Mouse (Mus musculus): ENCODE measurements at regions not wholly inside any gene's neighbourhood (a gene's known extent, or its start where the extent isn't known, plus 50 kb on each side); places are given as distances from the start of the nearest gene placed in this dataset.

DNA sequence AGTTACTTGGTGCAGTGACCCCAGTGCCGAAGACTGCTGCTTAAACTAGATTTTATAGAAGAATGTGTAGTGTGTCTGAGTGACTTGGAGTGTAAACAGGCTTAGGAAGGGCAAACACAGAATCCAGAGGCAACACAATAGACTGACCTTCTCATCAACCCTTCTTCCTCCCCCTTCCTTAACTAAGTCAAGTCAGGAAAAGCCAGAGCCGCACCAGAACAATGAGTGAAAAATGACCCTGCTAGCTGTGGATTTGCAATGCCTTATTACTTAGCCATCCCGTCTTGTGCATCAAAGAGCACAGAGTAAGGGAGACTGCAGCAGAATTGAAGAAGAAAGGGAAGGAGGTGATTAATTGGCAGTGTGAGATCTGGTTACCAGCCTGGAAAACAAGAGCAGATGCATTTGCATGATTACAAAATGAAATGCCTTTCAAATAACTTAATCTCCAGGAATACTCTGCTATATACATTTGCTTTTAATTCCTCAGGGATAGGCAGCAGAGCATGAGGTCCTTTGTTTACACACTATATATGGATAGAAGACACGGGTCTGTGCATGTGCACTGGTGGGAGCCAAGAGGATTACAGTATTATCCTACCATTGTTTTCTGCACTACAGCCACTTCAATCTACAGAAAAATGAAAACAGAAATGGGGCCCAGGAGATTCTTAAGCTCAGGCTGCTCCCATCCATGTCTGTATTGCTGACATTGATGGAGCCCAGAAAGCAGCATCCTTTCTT is 124.5 kb upstream of the Prl start:
- TF ChIP-seq POLR2A (IDR thresholded peaks at IDR 0.05; ENCODE audit: low read depth, low read length): no peak
- TF ChIP-seq RCOR1 (conservative IDR thresholded peaks at IDR 0.05; ENCODE audit: low read depth, low read length): no peak
- no peak for TF ChIP-seq CTCF (conservative IDR thresholded peaks at IDR 0.05 in 1 of 2, IDR thresholded peaks at IDR 0.05 in 1 of 2; ENCODE audit: low read depth in 2 of 2, low read length in 2 of 2)
- no peak for TF ChIP-seq TCF12 (IDR thresholded peaks at IDR 0.05; ENCODE audit: low read depth, low read length)
- no peak for TF ChIP-seq MXI1 (IDR thresholded peaks at IDR 0.05; ENCODE audit: low read depth, low read length)
- no peak for TF ChIP-seq CHD1 (IDR thresholded peaks at IDR 0.05; ENCODE audit: low read depth, low read length)
- TF ChIP-seq ZKSCAN1 (IDR thresholded peaks at IDR 0.05; ENCODE audit: borderline replicate concordance, low read depth, low read length): no peak
- no peak for TF ChIP-seq E2F4 (IDR thresholded peaks at IDR 0.05; ENCODE audit: insufficient replicate concordance, low read depth, low read length)
- TF ChIP-seq HCFC1 (IDR thresholded peaks at IDR 0.05; ENCODE audit: low read depth, low read length): no peak
- no peak for TF ChIP-seq MAFK (IDR thresholded peaks at IDR 0.05; ENCODE audit: insufficient replicate concordance, low read length)
- TF ChIP-seq ETS1 (conservative IDR thresholded peaks at IDR 0.05; ENCODE audit: low read depth, low read length): no peak
- TF ChIP-seq POLR2AphosphoS2 (IDR thresholded peaks at IDR 0.05; ENCODE audit: low read depth, low read length): no peak
- no peak for TF ChIP-seq USF2 (conservative IDR thresholded peaks at IDR 0.05; ENCODE audit: low read depth, low read length)
- TF ChIP-seq USF1 (IDR thresholded peaks at IDR 0.05; ENCODE audit: low read depth, low read length): no peak

Data from CH12.LX (cell line).